Mouse (Mus musculus) forebrain, embryonic 11.5 days (tissue): ENCODE results near the gene Dnttip1. TPM values are rescaled to one million over a fixed set of nuclear protein-coding genes. Genes with fewer than 3 reads are reported as not detected.
"Not testable (repeated sequence)": the region's sequence is repeated elsewhere in the genome, so short reads cannot be mapped to it uniquely, and the experiment has no call there.

Experiments
- ATAC-seq: fragments of 200-750 bp; cut with Nextera tagmentation; replicated peaks from 2 replicates; pipeline ENCODE4 v1.8.0; 2017; ENCODE audit warnings: moderate TSS enrichment; ENCODE audit not compliant: low FRiP score
- DNase-seq: peaks from one replicate; pipeline ENCODE4 v3.0.0-alpha.2; 2017; ENCODE audit warnings: low spot score
- H3K27ac ChIP-seq: fragments of 300-500 bp; sonication (generic); 2 replicates; pipeline ENCODE4 v1.5.1; 2014; ENCODE audit warnings: low read depth, low read length
- H3K27me3 ChIP-seq: fragments of 300-500 bp; sonication (generic); 2 replicates; pipeline ENCODE4 v1.6.1; 2014; ENCODE audit warnings: mild to moderate bottlenecking, low read length, mixed read lengths; ENCODE audit not compliant: control insufficient read depth, insufficient read depth
- H3K36me3 ChIP-seq: fragments of 300-500 bp; sonication (generic); 2 replicates; pipeline ENCODE4 v1.6.1; 2014; ENCODE audit warnings: mild to moderate bottlenecking, low read length, moderate library complexity, mixed read lengths; ENCODE audit not compliant: control insufficient read depth, insufficient read depth
- H3K4me1 ChIP-seq: fragments of 300-500 bp; sonication (generic); replicated peaks from 2 replicates; pipeline ENCODE4 v1.6.1; 2014; ENCODE audit warnings: low read length, mixed read lengths; ENCODE audit not compliant: control insufficient read depth, insufficient read depth
- H3K4me2 ChIP-seq: fragments of 300-500 bp; sonication (generic); 2 replicates; pipeline ENCODE4 v1.6.1; 2014; ENCODE audit warnings: low read depth, mild to moderate bottlenecking, low read length, moderate library complexity, mixed read lengths; ENCODE audit not compliant: severe bottlenecking
- H3K4me3 ChIP-seq: fragments of 300-500 bp; sonication (generic); 2 replicates; pipeline ENCODE4 v1.5.1; 2014; ENCODE audit warnings: low read depth, low read length
- H3K9ac ChIP-seq: fragments of 300-500 bp; sonication (generic); 2 replicates; pipeline ENCODE4 v1.6.1; 2014; ENCODE audit warnings: low read length
- H3K9me3 ChIP-seq: fragments of 300-500 bp; sonication (generic); 2 replicates; pipeline ENCODE4 v1.6.1; 2016; ENCODE audit warnings: low read length, mixed read lengths; ENCODE audit not compliant: control insufficient read depth
- WGBS: fragments of 180-500 bp; shearing (Covaris S2); extraction: QIAGEN DNeasy Blood & Tissue Kit; methylation state at CpG from one replicate; pipeline ENCODE4 v1.1.7; 2014; 5-methylcytosine and 5-hydroxymethylcytosine counted together
- polyA plus RNA-seq: library from polyadenylated mRNA; unstranded; fragments of >200 nt; fragmentation: Nextera tagmentation; extraction: Ambion mirVana; gene quantifications from 2 replicates; pipeline ENCODE4 v1.2.1, GENCODE M21; 2014

Gene Dnttip1
- polyA plus RNA-seq, 1 experiment from 2014 or later, result 80.3 TPM

GRCm38 (mm10) chr2:164795868-164796267, 50.1 kb downstream of the Dnttip1 start:
- no peak overlapping the region for H3K9ac ChIP-seq
- no peak for ATAC-seq
- no peak overlapping the region for H3K4me3 ChIP-seq
- no peaks in the 10 kb centered on the region for H3K27me3 ChIP-seq
- 90% methylated on average over 4 of the region's 4 CpGs for WGBS
- H3K27ac ChIP-seq, result no peak overlapping the region
- H3K9me3 ChIP-seq, result no peaks in the 10 kb centered on the region
- DNase-seq, result no peak
- H3K4me1 ChIP-seq, result no peaks in the 10 kb centered on the region
- H3K4me2 ChIP-seq, result no peak overlapping the region
- peaks cover 4% of the 10 kb centered on the region; the same call in 1 of the 2 replicates for H3K36me3 ChIP-seq

GRCm38 (mm10) chr2:164798554-164798953, 52.8 kb downstream of the Dnttip1 start:
- H3K9ac ChIP-seq, ATAC-seq, H3K9me3 ChIP-seq, H3K4me1 ChIP-seq, H3K27ac ChIP-seq, H3K27me3 ChIP-seq, H3K4me2 ChIP-seq, H3K36me3 ChIP-seq, DNase-seq, H3K4me3 ChIP-seq: not testable (repeated sequence)
- WGBS, result 85% methylated on average over 6 of the region's 6 CpGs

- DNase-seq, result no peak
- Histone ChIP-seq H3K4me2 (no peak overlapping the region), H3K27ac (no peak overlapping the region), H3K27me3 (no peaks in the 10 kb centered on the region), H3K4me1 (peaks cover 5% of the 10 kb centered on the region; the same call in 1 of the 2 replicates), H3K9me3 (no peaks in the 10 kb centered on the region), H3K9ac (no peak overlapping the region), H3K36me3 (no peaks in the 10 kb centered on the region; the same call in 1 of the 2 replicates), H3K4me3 (no peak overlapping the region)
- ATAC-seq, result no peak
- WGBS, result 90% methylated on average over 13 of the region's 13 CpGs
These were observed 54.6 kb downstream of the Dnttip1 start for GRCm38 (mm10) chr2:164800252-164801004.

GRCm38 (mm10) chr2:164803201-164803920, 57.6 kb downstream of the Dnttip1 start:
- Histone ChIP-seq H3K9me3 (no peaks in the 10 kb centered on the region), H3K27ac (no peak overlapping the region), H3K4me1 (peaks cover 5% of the 10 kb centered on the region; the same call in 1 of the 2 replicates), H3K4me3 (peak overlapping the region; percentile 80; the same call in 1 of the 2 replicates), H3K9ac (peak overlapping the region; percentile 76), H3K27me3 (no peaks in the 10 kb centered on the region), H3K4me2 (peak overlapping the region; percentile 60), H3K36me3 (no peaks in the 10 kb centered on the region; the same call in 1 of the 2 replicates)
- DNase-seq (no peak), ATAC-seq (no peak)
- 92% methylated on average over 16 of the region's 16 CpGs for WGBS

GRCm38 (mm10) chr2:164803921-164804313, 58.1 kb downstream of the Dnttip1 start:
- WGBS, result 64% methylated on average over 1 of the region's 1 CpGs
- ATAC-seq, result no peak
- H3K9me3 ChIP-seq, result no peaks in the 10 kb centered on the region

GRCm38 (mm10) chr2:164804533-164805331, 58.9 kb downstream of the Dnttip1 start, which contains the start of the genes Acot8 and Zswim3:
Gene Acot8, minus strand, starts transcription at chr2:164804882.
Gene Zswim3, plus strand, starts transcription at chr2:164805098.
- peak; percentile 98 for ATAC-seq
- WGBS, result under 1% methylated on average over 47 of the region's 47 CpGs

More at GRCm38 (mm10) chr2:164803921-164804313, 58.1 kb downstream of the Dnttip1 start:
- Histone ChIP-seq H3K27me3 (no peaks in the 10 kb centered on the region), H3K9ac (peak overlapping the region; percentile 76), H3K4me3 (peak overlapping the region; percentile 80), H3K36me3 (no peaks in the 10 kb centered on the region; the same call in 1 of the 2 replicates), H3K27ac (no peak overlapping the region), H3K4me1 (peaks cover 5% of the 10 kb centered on the region; the same call in 1 of the 2 replicates), H3K4me2 (peak overlapping the region; percentile 60)
- no peak for DNase-seq

GRCm38 (mm10) chr2:164805332-164805718, 59.5 kb downstream of the Dnttip1 start:
- Histone ChIP-seq H3K36me3 (no peaks in the 10 kb centered on the region; the same call in 1 of the 2 replicates), H3K9me3 (no peaks in the 10 kb centered on the region), H3K4me1 (peaks cover 5% of the 10 kb centered on the region; the same call in 1 of the 2 replicates), H3K27ac (no peak overlapping the region), H3K9ac (peak overlapping the region; percentile 71), H3K4me2 (peak overlapping the region; percentile 64), H3K27me3 (no peaks in the 10 kb centered on the region), H3K4me3 (peak overlapping the region; percentile 80)
- peak; percentile 73 for DNase-seq
- WGBS, result 3% methylated on average over 21 of the region's 21 CpGs
- ATAC-seq, result peak; percentile 57

More at GRCm38 (mm10) chr2:164804533-164805331, 58.9 kb downstream of the Dnttip1 start, which contains the start of the genes Acot8 and Zswim3:
- Histone ChIP-seq H3K4me3 (peak within 1 kb of the TSS; percentile 80), H3K27me3 (no peaks in the 10 kb centered on the region), H3K9ac (peak within 1 kb of the TSS; percentile 76), H3K4me2 (peak within 1 kb of the TSS; percentile 64), H3K27ac (no peak within 1 kb of the TSS), H3K9me3 (no peaks in the 10 kb centered on the region), H3K4me1 (peaks cover 5% of the 10 kb centered on the region; the same call in 1 of the 2 replicates), H3K36me3 (no peaks in the 10 kb centered on the region; the same call in 1 of the 2 replicates)
- peak; percentile 96 for DNase-seq

GRCm38 (mm10) chr2:164806614-164807013, 60.8 kb downstream of the Dnttip1 start:
- Histone ChIP-seq H3K36me3 (no peaks in the 10 kb centered on the region), H3K4me3 (no peak overlapping the region), H3K4me1 (peaks cover 5% of the 10 kb centered on the region; the same call in 1 of the 2 replicates), H3K9me3 (no peaks in the 10 kb centered on the region), H3K9ac (no peak overlapping the region), H3K4me2 (no peak overlapping the region), H3K27ac (no peak overlapping the region), H3K27me3 (no peaks in the 10 kb centered on the region)
- WGBS, result 90% methylated on average over 7 of the region's 7 CpGs
- DNase-seq (no peak), ATAC-seq (no peak)
